ENCODE assay signal across 12 mouse cellular contexts in genomic region chr12:69190522-69190921, GRCm38 (mm10). TPM values are rescaled to one million over a fixed set of nuclear protein-coding genes. Genes with fewer than 3 reads are reported as not detected.
DNase-seq lines count a peak whose midpoint lies in the region; ATAC-seq and TF ChIP-seq lines count a peak whose summit lies in the region.
"Had no signal": no experiment of that assay in that cellular context is flagged by ENCODE, and none has a peak within 500 bp of the region (broad histone marks: within the 10 kb centered on the region; RNA-seq: fewer than 3 reads in every experiment).

No protein-coding gene starts in this region.

- peak; percentile 49 for TF ChIP-seq CTCF in forebrain, postnatal 0 days (IDR thresholded peaks at IDR 0.05; ENCODE audit: low read depth)
- 0 out of 2 replicates have a peak, but pooled peaks have one; percentile 2 for TF ChIP-seq CTCF in liver, adult 2 months (IDR thresholded peaks at IDR 0.05; ENCODE audit: low read depth, low read length)

- H3K27ac ChIP-seq in forebrain, postnatal 0 days (ENCODE audit: low read depth, low read length): no peak overlapping the region
- no peak overlapping the region for H3K27ac ChIP-seq in forebrain, embryonic 15.5 days (replicated peaks)
- H3K27ac ChIP-seq in liver, adult 2 months (replicated peaks; ENCODE audit: insufficient read depth, low read depth, low read length): no peak overlapping the region
- no peak overlapping the region for H3K27ac ChIP-seq in liver, embryonic 11.5 days (ENCODE audit: low read depth, low read length)
- H3K27ac ChIP-seq: forebrain, embryonic 12.5 days; liver, embryonic 15.5 days had no signal

- no peak for TF ChIP-seq POLR2A in liver, adult 2 months (IDR thresholded peaks at IDR 0.05; ENCODE audit: extremely low read depth, insufficient read depth, low read length)

- no peak overlapping the region for H3K4me3 ChIP-seq in forebrain, postnatal 0 days (ENCODE audit: low read depth, low read length)
- H3K4me3 ChIP-seq in forebrain, embryonic 15.5 days: no peak overlapping the region
- no peak overlapping the region for H3K4me3 ChIP-seq in liver, adult 2 months (ENCODE audit: insufficient read depth, low read depth, low read length)
- H3K4me3 ChIP-seq in liver, embryonic 11.5 days (ENCODE audit: low read depth, low read length): no peak overlapping the region
- H3K4me3 ChIP-seq: forebrain, embryonic 12.5 days; heart, embryonic 12.5 days; liver, embryonic 15.5 days had no signal

- peaks cover 4% of the 10 kb centered on the region; the same call in 1 of the 2 replicates for H3K36me3 ChIP-seq in forebrain, postnatal 0 days (ENCODE audit: insufficient read depth)
- H3K36me3 ChIP-seq in forebrain, embryonic 15.5 days: peaks cover 28% of the 10 kb centered on the region
- no peaks in the 10 kb centered on the region; the same call in 1 of the 2 replicates for H3K36me3 ChIP-seq in liver, adult 2 months (ENCODE audit: control insufficient read depth, insufficient read depth, low read length)
- peaks cover 15% of the 10 kb centered on the region for H3K36me3 ChIP-seq in liver, embryonic 11.5 days (ENCODE audit: control insufficient read depth, insufficient read depth, low read length)

- peaks cover under 1% of the 10 kb centered on the region; the same call in 1 of the 2 replicates for H3K79me2 ChIP-seq in liver, adult 2 months (ENCODE audit: control insufficient read depth, insufficient read depth, low read length)

- WGBS in forebrain, postnatal 0 days: 97% methylated on average over 1 of the region's 1 CpGs
- WGBS in forebrain, embryonic 15.5 days: 97% methylated on average over 1 of the region's 1 CpGs
- WGBS in liver, adult 2 months: 97% methylated on average over 1 of the region's 1 CpGs
- 93% methylated on average over 1 of the region's 1 CpGs for WGBS in liver, embryonic 11.5 days

- H3K27me3 ChIP-seq in forebrain, postnatal 0 days (ENCODE audit: insufficient read depth, low read length): no peaks in the 10 kb centered on the region
- H3K27me3 ChIP-seq in forebrain, embryonic 15.5 days: no peaks in the 10 kb centered on the region
- no peaks in the 10 kb centered on the region for H3K27me3 ChIP-seq in liver, adult 2 months (ENCODE audit: control insufficient read depth, insufficient read depth, low read length)
- H3K27me3 ChIP-seq in liver, embryonic 11.5 days (replicated peaks; ENCODE audit: control insufficient read depth, insufficient read depth, low read length): no peaks in the 10 kb centered on the region
- H3K27me3 ChIP-seq: forebrain, embryonic 12.5 days; heart, embryonic 12.5 days; liver, embryonic 15.5 days had no signal

- H3K4me2 ChIP-seq in forebrain, postnatal 0 days (ENCODE audit: low read depth): no peak overlapping the region
- no peak overlapping the region for H3K4me2 ChIP-seq in forebrain, embryonic 15.5 days (replicated peaks)
- H3K4me2 ChIP-seq in liver, embryonic 11.5 days: no peak overlapping the region
- H3K4me2 ChIP-seq: forebrain, embryonic 12.5 days; heart, embryonic 12.5 days; liver, embryonic 15.5 days had no signal

- DNase-seq in forebrain, postnatal 0 days: no peak
- DNase-seq in liver, adult 2 months (ENCODE audit: extremely low read depth, low read depth, low spot score): no peak
- no peak for DNase-seq in liver, embryonic 11.5 days (ENCODE audit: low spot score)
- DNase-seq in B cell, adult 2 months: peak; percentile 43 to 47
- peak; percentile 63 for DNase-seq in induced T-regulatory cell, adult 2 months (ENCODE audit: low read depth)
- no peak for DNase-seq in gastrocnemius, postnatal 10 days
- no peak for DNase-seq in gastrocnemius, adult 8-10 months (ENCODE audit: low spot score in 2 of 2)
- DNase-seq: kidney, adult 2 months had no signal

- H3K9ac ChIP-seq in forebrain, postnatal 0 days: no peak overlapping the region
- no peak overlapping the region for H3K9ac ChIP-seq in forebrain, embryonic 15.5 days (replicated peaks)
- no peak overlapping the region for H3K9ac ChIP-seq in liver, adult 2 months (ENCODE audit: low read depth, low read length)
- no peak overlapping the region for H3K9ac ChIP-seq in liver, embryonic 11.5 days (ENCODE audit: low read depth, low read length)
- H3K9ac ChIP-seq: forebrain, embryonic 12.5 days; heart, embryonic 12.5 days; liver, embryonic 15.5 days had no signal

- ATAC-seq in forebrain, postnatal 0 days: peak; percentile 50; the same call in 1 of the 2 replicates
- ATAC-seq in forebrain, embryonic 15.5 days (replicated peaks): no peak
- no peak for ATAC-seq in liver, embryonic 11.5 days (replicated peaks; ENCODE audit: low FRiP score)

- peaks cover 9% of the 10 kb centered on the region for H3K4me1 ChIP-seq in forebrain, postnatal 0 days (ENCODE audit: insufficient read depth)
- H3K4me1 ChIP-seq in forebrain, embryonic 15.5 days: peaks cover 17% of the 10 kb centered on the region
- H3K4me1 ChIP-seq in liver, adult 2 months (ENCODE audit: control insufficient read depth, insufficient read depth, low read length): peaks cover 10% of the 10 kb centered on the region
- H3K4me1 ChIP-seq in liver, embryonic 11.5 days (replicated peaks; ENCODE audit: control insufficient read depth, insufficient read depth, low read length): peaks cover 10% of the 10 kb centered on the region

- H3K9me3 ChIP-seq in forebrain, postnatal 0 days (ENCODE audit: low read length): no peaks in the 10 kb centered on the region
- H3K9me3 ChIP-seq in forebrain, embryonic 15.5 days: no peaks in the 10 kb centered on the region
- H3K9me3 ChIP-seq in liver, embryonic 11.5 days (ENCODE audit: control insufficient read depth, low read length): no peaks in the 10 kb centered on the region
- H3K9me3 ChIP-seq: forebrain, embryonic 12.5 days; heart, embryonic 12.5 days; liver, embryonic 15.5 days had no signal

RNA-seq across cellular contexts. Expression of gene Gm49383, which starts 6.4 kb away (rescaled TPM):
- total RNA-seq in forebrain, postnatal 0 days (2014; rRNA removed): 4.5 and 5.7 TPM in 2 replicates
- polyA plus RNA-seq in forebrain, postnatal 0 days (2015; fragmentation: Nextera tagmentation; extraction: Ambion mirVana): 8.8 and 11.7 TPM in 2 replicates
- polyA plus RNA-seq in forebrain, embryonic 15.5 days (2015; fragmentation: Nextera tagmentation; extraction: Ambion mirVana): 21.5 and 25.7 TPM in 2 replicates
- total RNA-seq in liver, adult 2 months (2014; rRNA removed): 2.4 and 3.3 TPM in 2 replicates
- polyA plus RNA-seq in liver, adult 2 months (2012; rRNA removed): 1.1 and 1.8 TPM in 2 replicates
- 28.6 and 29.8 TPM in 2 replicates for polyA plus RNA-seq in liver, embryonic 11.5 days (2014; fragmentation: Nextera tagmentation; extraction: Ambion mirVana)
- total RNA-seq in gastrocnemius, postnatal 10 days (2021): 1 to 10 TPM; 2.7 to 3.4 TPM
- total RNA-seq in gastrocnemius, adult 8-10 months (2022): 1 to 10 TPM; 1.9 to 3.9 (median 2.7) TPM

RNA-seq across cellular contexts. Expression of gene Mgat2, which starts 6.6 kb away (rescaled TPM):
- 61.7 and 66.6 TPM in 2 replicates for total RNA-seq in forebrain, postnatal 0 days (2014; rRNA removed)
- 49.1 and 50.5 TPM in 2 replicates for polyA plus RNA-seq in forebrain, postnatal 0 days (2015; fragmentation: Nextera tagmentation; extraction: Ambion mirVana)
- 40.2 and 40.5 TPM in 2 replicates for polyA plus RNA-seq in forebrain, embryonic 15.5 days (2015; fragmentation: Nextera tagmentation; extraction: Ambion mirVana)
- 33.9 and 34.0 TPM in 2 replicates for total RNA-seq in liver, adult 2 months (2014; rRNA removed)
- polyA plus RNA-seq in liver, adult 2 months (2012; rRNA removed): 15.8 and 16.7 TPM in 2 replicates
- polyA plus RNA-seq in liver, embryonic 11.5 days (2014; fragmentation: Nextera tagmentation; extraction: Ambion mirVana): 44.9 and 50.7 TPM in 2 replicates
- 10 to 100 TPM; 16.9 to 21.3 TPM for total RNA-seq in gastrocnemius, postnatal 10 days (2021)
- total RNA-seq in gastrocnemius, adult 8-10 months (2022): 1 to 10 TPM; 5.6 to 8.5 (median 6.2) TPM

RNA-seq across cellular contexts. Expression of gene Rpl36al, which starts 6.6 kb away (rescaled TPM):
- total RNA-seq in forebrain, postnatal 0 days (2014; rRNA removed): 194 and 311 TPM in 2 replicates
- polyA plus RNA-seq in forebrain, postnatal 0 days (2015; fragmentation: Nextera tagmentation; extraction: Ambion mirVana): 396 and 530 TPM in 2 replicates
- polyA plus RNA-seq in forebrain, embryonic 15.5 days (2015; fragmentation: Nextera tagmentation; extraction: Ambion mirVana): 316 and 338 TPM in 2 replicates
- total RNA-seq in liver, adult 2 months (2014; rRNA removed): 412 and 466 TPM in 2 replicates
- polyA plus RNA-seq in liver, adult 2 months (2012; rRNA removed): 129 and 148 TPM in 2 replicates
- 999 and 1,044 TPM in 2 replicates for polyA plus RNA-seq in liver, embryonic 11.5 days (2014; fragmentation: Nextera tagmentation; extraction: Ambion mirVana)
- 100 to 1,000 TPM; 336 to 338 TPM for total RNA-seq in gastrocnemius, postnatal 10 days (2021)
- total RNA-seq in gastrocnemius, adult 8-10 months (2022): 100 to 1,000 TPM; 298 to 379 (median 321) TPM

RNA-seq across cellular contexts. Expression of gene Dnaaf2, which starts 7.7 kb away (rescaled TPM):
- total RNA-seq in forebrain, postnatal 0 days (2014; rRNA removed): 6.7 and 6.8 TPM in 2 replicates
- 8.4 and 9.4 TPM in 2 replicates for polyA plus RNA-seq in forebrain, postnatal 0 days (2015; fragmentation: Nextera tagmentation; extraction: Ambion mirVana)
- polyA plus RNA-seq in forebrain, embryonic 15.5 days (2015; fragmentation: Nextera tagmentation; extraction: Ambion mirVana): 10.1 and 10.9 TPM in 2 replicates
- 0.74 and 1.0 TPM in 2 replicates for total RNA-seq in liver, adult 2 months (2014; rRNA removed)
- polyA plus RNA-seq in liver, adult 2 months (2012; rRNA removed): 0.64 and 1.1 TPM in 2 replicates
- polyA plus RNA-seq in liver, embryonic 11.5 days (2014; fragmentation: Nextera tagmentation; extraction: Ambion mirVana): 12.2 and 14.0 TPM in 2 replicates
- under 1 TPM; 0.61 to 0.70 TPM for total RNA-seq in gastrocnemius, postnatal 10 days (2021)
- total RNA-seq in gastrocnemius, adult 8-10 months (2022): under 1 TPM; 0.29 to 0.91 (median 0.54) TPM

RNA-seq across cellular contexts. Expression of gene Gm49384, which starts 13.5 kb away (rescaled TPM):
- total RNA-seq in forebrain, postnatal 0 days (2014; rRNA removed): 0.52 and 5.1 TPM in 2 replicates
- polyA plus RNA-seq in forebrain, postnatal 0 days (2015; fragmentation: Nextera tagmentation; extraction: Ambion mirVana): 6.7 and 7.8 TPM in 2 replicates
- polyA plus RNA-seq in forebrain, embryonic 15.5 days (2015; fragmentation: Nextera tagmentation; extraction: Ambion mirVana): 18.1 and 19.3 TPM in 2 replicates
- total RNA-seq in liver, adult 2 months (2014; rRNA removed): 0.92 and 1.5 TPM in 2 replicates
- 0.87 TPM in 1 of 2 replicates, not detected in the other for polyA plus RNA-seq in liver, adult 2 months (2012; rRNA removed)
- polyA plus RNA-seq in liver, embryonic 11.5 days (2014; fragmentation: Nextera tagmentation; extraction: Ambion mirVana): 35.5 and 37.9 TPM in 2 replicates
- 1 to 10 TPM; 2.7 to 3.6 TPM for total RNA-seq in gastrocnemius, postnatal 10 days (2021)
- total RNA-seq in gastrocnemius, adult 8-10 months (2022): 1 to 10 TPM; 1.8 to 2.6 (median 2.1) TPM

Comparison
In these comparisons a context has a peak if more than half of its experiments do, and no peak if none do; other contexts are left out.
1. DNase-seq: peak in B cell, adult 2 months (2 of 2) and induced T-regulatory cell, adult 2 months (single experiment); none in forebrain, postnatal 0 days (single experiment), liver, adult 2 months (single experiment), liver, embryonic 11.5 days (single experiment), gastrocnemius, postnatal 10 days (single experiment) and gastrocnemius, adult 8-10 months (0 of 2).